Mouse (Mus musculus) cerebellum, adult 2 months (tissue): Measurements from ENCODE around the gene Zfp976.

ENCODE experiments used
- CTCF ChIP-seq: fragments of 200-500 bp; IDR thresholded peaks from 2 replicates; pipeline ENCODE4 v1.5.1; 2011; ENCODE audit warnings: low read depth, mild to moderate bottlenecking, control low read depth, low read length, moderate library complexity, borderline replicate concordance; ENCODE audit not compliant: insufficient read depth
- POLR2A ChIP-seq: fragments of 200-500 bp; IDR thresholded peaks from 2 replicates; pipeline ENCODE4 v1.6.1; 2011; ENCODE audit warnings: low read length, control low read depth, borderline replicate concordance; ENCODE audit not compliant: insufficient read depth

- TF ChIP-seq CTCF (no peak), POLR2A (no peak)
These were observed 63.9 kb downstream of the Zfp976 start, which contains the start of gene Gm21028 for GRCm38 (mm10) chr7:42578488-42578887.
